In the genomic region with DNA sequence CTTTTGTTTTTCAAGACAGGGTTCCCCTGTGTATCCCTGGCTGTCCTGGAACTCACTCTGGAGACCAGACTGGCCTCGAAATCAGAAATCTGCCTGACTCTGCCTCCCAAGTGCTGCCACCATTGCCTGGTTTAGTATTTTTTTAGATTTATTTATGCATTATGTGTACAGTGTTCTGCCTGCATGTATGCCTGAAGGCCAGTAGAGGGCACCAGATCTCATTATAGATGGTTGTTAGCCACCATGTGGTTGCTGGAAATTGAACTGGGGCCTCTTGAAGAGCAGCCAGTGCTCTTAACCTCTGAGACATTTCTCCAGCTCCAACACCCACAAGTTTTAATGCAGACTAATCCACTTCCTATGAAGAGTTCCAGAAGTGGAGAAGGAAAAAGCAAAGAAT, we compare ENCODE assay signal across 12 mouse cellular contexts. TPM values are rescaled to one million over a fixed set of nuclear protein-coding genes. Genes with fewer than 3 reads are reported as not detected.
A peak's percentile ranks its signal among the peaks of the same experiment; 100 is the strongest.
DNase-seq lines count a peak whose midpoint lies in the region; TF ChIP-seq lines count a peak whose summit lies in the region.
"Had no signal": no experiment of that assay in that cellular context is flagged by ENCODE, and none has a peak within 500 bp of the region (broad histone marks: within the 10 kb centered on the region; RNA-seq: fewer than 3 reads in every experiment).

No protein-coding gene starts in this region.

- no peak overlapping the region for H3K27ac ChIP-seq in left cerebral cortex, adult 2 months
- H3K27ac ChIP-seq: liver, embryonic 13.5 days had no signal

- DNase-seq in cerebellum, adult 9-10 months: peak; percentile 29
- no peak for DNase-seq in cerebellum, adult 11-12 months
- no peak for DNase-seq in left cerebral cortex, adult 2 months (ENCODE audit: extremely low spot score in 1 of 2, low spot score in 2 of 2)
- DNase-seq in left cerebral cortex, postnatal 10 days (ENCODE audit: extremely low spot score in 1 of 2, low spot score in 2 of 2): no peak
- peak; percentile 51 for DNase-seq in CD4-positive helper T cell, adult 2 months (ENCODE audit: low read depth, low spot score)
- peak; percentile 63 for DNase-seq in ZHBTc4 (ENCODE audit: low read depth, low spot score)
- DNase-seq in cerebellum, adult 18-20 months: no peak
- no peak for DNase-seq in right cerebral cortex, postnatal 25 days
- DNase-seq: cerebellum, adult 8-10 months; heart, adult 18-20 months; heart, postnatal 36 days; liver, embryonic 13.5 days had no signal

- H3K4me3 ChIP-seq in left cerebral cortex, adult 2 months: no peak overlapping the region
- H3K4me3 ChIP-seq: liver, embryonic 13.5 days had no signal

- intact Hi-C loops in left cerebral cortex, adult 2 months (cut with DNase I): loop anchor here (5.0 kb wide), 1 partner anchor 245 kb away; the partner anchor contains the start of genes Lamtor1 and Tomt
- intact Hi-C loops in left cerebral cortex, postnatal 10 days (cut with DNase I): no loop called here

- TF ChIP-seq CTCF in left cerebral cortex, adult 2 months (IDR thresholded peaks at IDR 0.05): peak; percentile 43

RNA-seq across cellular contexts. Expression of gene Clpb, which starts 1.4 kb away (rescaled TPM):
- 10 to 100 TPM; 55.6 to 57.1 TPM for total RNA-seq in left cerebral cortex, adult 2 months (2021)
- 10 to 100 TPM; 43.9 to 44.9 TPM for total RNA-seq in left cerebral cortex, postnatal 10 days (2021)

Comparison
In these comparisons a context has a peak if more than half of its experiments do, and no peak if none do; other contexts are left out.
1. DNase-seq: peak in cerebellum, adult 9-10 months (single experiment), CD4-positive helper T cell, adult 2 months (single experiment) and ZHBTc4 (single experiment); none in cerebellum, adult 11-12 months (single experiment), left cerebral cortex, adult 2 months (0 of 2), left cerebral cortex, postnatal 10 days (0 of 2), cerebellum, adult 18-20 months (0 of 2) and right cerebral cortex, postnatal 25 days (single experiment).